Mouse (Mus musculus): ENCODE measurements around the gene Rps18.
"Not testable (repeated sequence)": the region's sequence is repeated elsewhere in the genome, so short reads cannot be mapped to it uniquely, and the experiment has no call there.

Rps18 gene

DNA sequence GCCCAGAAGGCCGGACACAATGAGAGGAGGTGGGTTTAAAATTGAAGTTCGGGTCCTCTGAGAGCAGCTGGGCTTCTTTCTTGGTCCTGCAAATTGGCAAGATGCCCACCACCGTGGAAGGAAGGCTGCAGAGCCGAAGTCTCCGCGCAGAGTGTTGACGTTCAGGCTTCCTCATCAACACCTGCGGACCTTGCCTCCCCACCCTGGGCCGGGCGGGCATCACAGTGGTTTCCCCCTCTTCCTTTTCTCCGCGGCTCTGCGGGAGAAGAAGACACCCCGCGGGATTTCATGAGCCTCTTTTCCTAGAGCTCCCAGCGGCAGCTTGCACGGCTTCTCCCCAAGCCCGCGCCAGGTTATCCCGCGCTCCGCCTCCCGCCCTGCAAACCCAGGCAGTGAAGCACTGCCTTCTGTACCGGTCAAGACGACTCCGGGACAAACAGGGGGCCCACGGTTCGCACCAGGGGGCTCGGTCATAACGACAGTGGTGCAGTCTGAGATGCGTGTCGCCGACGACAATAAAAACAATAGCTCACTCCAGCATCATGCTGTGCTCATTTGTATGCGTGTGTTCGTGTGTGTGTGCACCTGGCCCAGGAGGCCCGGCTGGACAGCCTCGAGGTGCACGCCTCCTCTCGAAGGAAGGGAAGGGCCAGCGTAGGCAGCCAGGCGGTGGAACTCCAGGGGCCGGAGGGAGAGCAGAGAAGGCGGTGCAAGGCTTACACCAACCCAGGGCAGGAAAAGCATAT lies 47.3 kb downstream of the Rps18 start:
- peak; percentile 65 for DNase-seq (ENCODE audit: low read depth, low spot score)

DNA sequence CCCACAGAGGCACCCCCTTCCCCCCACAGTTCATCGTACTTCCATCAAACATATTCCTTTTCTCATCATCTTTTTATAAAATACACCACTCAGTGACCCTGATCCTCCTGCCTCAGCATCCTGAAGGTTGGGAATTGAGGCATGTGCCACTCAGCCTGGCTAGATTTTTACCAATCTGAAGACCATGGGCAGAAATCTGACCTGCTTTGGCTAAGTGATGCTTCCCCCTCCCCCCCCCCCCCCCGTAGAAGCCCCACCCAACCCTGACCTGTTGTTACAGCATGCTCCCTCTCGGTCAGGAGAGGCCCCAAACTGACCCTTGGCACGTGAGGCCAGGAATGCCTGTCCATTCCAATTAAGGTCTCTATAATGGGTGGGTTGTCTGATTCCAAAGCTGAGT lies 51.0 kb downstream of the Rps18 start, which contains the start of gene Platr17:
Platr17 (plus strand) TSS at position 301 of the 400 bp plus-strand sequence.
- DNase-seq (ENCODE audit: low read depth, low spot score): not testable (repeated sequence)

DNA sequence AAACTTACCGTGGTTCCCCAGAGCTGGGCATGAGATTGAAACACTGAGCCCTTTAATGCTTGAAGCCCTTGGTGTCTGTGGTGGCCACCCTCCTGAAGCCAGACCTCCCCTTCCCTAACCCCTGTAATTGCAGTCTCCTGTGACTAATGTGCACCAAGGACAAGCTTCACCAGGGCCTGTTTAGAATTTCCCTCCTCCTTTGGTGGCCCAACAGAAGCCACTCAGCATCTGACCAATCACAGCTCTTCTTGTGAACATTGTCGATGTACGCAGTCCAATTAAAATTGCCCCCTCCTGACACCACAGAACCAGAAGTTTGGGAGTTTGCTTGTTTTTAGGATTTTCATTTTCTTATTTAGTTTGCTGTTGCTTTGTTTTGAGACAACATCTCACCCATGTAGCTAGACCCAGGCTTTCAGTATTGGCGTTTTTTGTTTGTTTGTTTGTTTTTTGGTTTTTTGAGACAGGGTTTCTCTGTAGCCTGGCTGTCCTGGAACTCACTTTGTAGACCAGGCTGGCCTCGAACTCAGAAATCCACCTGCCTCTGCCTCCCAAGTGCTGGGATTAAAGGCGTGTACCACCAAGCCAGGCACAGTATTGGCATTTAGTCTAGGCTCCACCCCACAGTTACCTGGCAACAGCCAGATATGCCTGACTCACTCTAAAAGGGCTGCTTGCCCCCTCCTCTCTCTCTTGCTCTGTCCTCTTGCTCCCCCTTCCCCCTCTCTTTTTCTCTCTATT lies 51.7 kb downstream of the Rps18 start:
- DNase-seq (ENCODE audit: low read depth, low spot score): peak; percentile 77

DNA sequence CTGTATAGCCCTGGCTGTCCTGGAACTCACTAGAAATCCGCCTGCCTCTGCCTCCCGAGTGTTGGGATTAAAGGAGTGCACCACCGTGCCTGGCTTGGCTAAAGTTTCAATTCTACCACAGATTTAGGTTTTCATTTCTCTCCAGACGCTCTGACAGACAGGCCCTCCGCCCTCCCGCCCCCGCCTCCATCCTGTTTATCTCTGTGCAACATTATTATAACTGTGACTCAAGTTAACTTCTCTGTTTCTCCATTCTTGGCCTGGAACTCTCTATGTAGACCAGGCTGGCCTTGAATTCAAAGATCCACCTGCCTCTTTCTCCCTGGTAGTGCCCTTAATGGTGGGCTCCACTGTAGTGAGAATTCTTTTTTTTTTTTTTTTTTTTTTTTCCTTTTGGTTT lies 53.3 kb downstream of the Rps18 start:
- DNase-seq (ENCODE audit: low read depth, low spot score): no peak

DNA sequence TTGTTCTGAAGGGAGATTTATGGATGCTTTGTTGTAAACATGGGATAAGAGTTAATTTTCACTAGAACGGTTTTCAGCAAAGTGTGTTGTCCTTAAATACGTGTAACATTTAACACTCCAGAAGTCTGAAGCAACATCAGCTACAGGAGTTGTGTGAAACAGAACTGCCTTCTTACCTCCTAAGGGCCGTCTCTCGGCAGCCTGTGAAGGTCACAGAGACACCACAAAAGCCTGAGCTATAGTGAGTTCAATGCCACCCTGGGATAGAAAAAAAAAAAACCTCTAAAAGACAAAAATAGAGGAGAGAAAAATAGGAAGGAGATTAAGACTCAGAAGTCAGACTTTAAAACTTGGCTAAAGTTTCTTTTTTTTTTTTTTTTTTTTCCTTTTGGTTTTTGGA lies 53.7 kb downstream of the Rps18 start:
- no peak for DNase-seq (ENCODE audit: low read depth, low spot score)
